Mouse (Mus musculus): ENCODE measurements at regions not wholly inside any gene's neighbourhood (a gene's known extent, or its start where the extent isn't known, plus 50 kb on each side); places are given as distances from the start of the nearest gene placed in this dataset.

- no peak for DNase-seq (ENCODE audit: low read depth, low spot score)
Measured at GRCm38 (mm10) chr17:85844486-85844885, 156.4 kb upstream of the Six2 start.

- peak; percentile 61 for DNase-seq (ENCODE audit: low read depth, low spot score)
Measured at GRCm38 (mm10) chr17:85823036-85823435, 135.0 kb upstream of the Six2 start.

GRCm38 (mm10) chr17:85821861-85822260 is 133.8 kb upstream of the Six2 start:
- no peak for DNase-seq (ENCODE audit: low read depth, low spot score)

- DNase-seq (ENCODE audit: low read depth, low spot score): no peak
Measured at GRCm38 (mm10) chr17:85818098-85818855, 130.2 kb upstream of the Six2 start.

GRCm38 (mm10) chr17:85816521-85816920 is 128.4 kb upstream of the Six2 start:
- no peak for DNase-seq (ENCODE audit: low read depth, low spot score)

GRCm38 (mm10) chr17:85816056-85816455 is 128.0 kb upstream of the Six2 start:
- no peak for DNase-seq (ENCODE audit: low read depth, low spot score)

- DNase-seq (ENCODE audit: low read depth, low spot score): no peak
Measured at GRCm38 (mm10) chr17:85808580-85808979, 120.5 kb upstream of the Six2 start.

- DNase-seq (ENCODE audit: low read depth, low spot score): no peak
Measured at GRCm38 (mm10) chr17:85805726-85806359, 117.8 kb upstream of the Six2 start.

GRCm38 (mm10) chr17:85804631-85805030 is 116.6 kb upstream of the Six2 start:
- no peak for DNase-seq (ENCODE audit: low read depth, low spot score)

- DNase-seq (ENCODE audit: low read depth, low spot score): no peak
Measured at GRCm38 (mm10) chr17:85801734-85802133, 113.7 kb upstream of the Six2 start.

GRCm38 (mm10) chr17:85801079-85801605 is 113.1 kb upstream of the Six2 start:
- DNase-seq (ENCODE audit: low read depth, low spot score): no peak

- no peak for DNase-seq (ENCODE audit: low read depth, low spot score)
Measured at GRCm38 (mm10) chr17:85800357-85801078, 112.4 kb upstream of the Six2 start.

GRCm38 (mm10) chr17:85799865-85800356 is 111.8 kb upstream of the Six2 start:
- DNase-seq (ENCODE audit: low read depth, low spot score): no peak

GRCm38 (mm10) chr17:85799081-85799864 is 111.2 kb upstream of the Six2 start:
- DNase-seq (ENCODE audit: low read depth, low spot score): no peak

GRCm38 (mm10) chr17:85797755-85798154 is 109.7 kb upstream of the Six2 start:
- no peak for DNase-seq (ENCODE audit: low read depth, low spot score)

- DNase-seq (ENCODE audit: low read depth, low spot score): no peak
Measured at GRCm38 (mm10) chr17:85795820-85796219, 107.7 kb upstream of the Six2 start.

- DNase-seq (ENCODE audit: low read depth, low spot score): no peak
Measured at GRCm38 (mm10) chr17:85785625-85786294, 97.7 kb upstream of the Six2 start.

GRCm38 (mm10) chr17:85780477-85780876 is 92.4 kb upstream of the Six2 start:
- no peak for DNase-seq (ENCODE audit: low read depth, low spot score)

- no peak for DNase-seq (ENCODE audit: low read depth, low spot score)
Measured at GRCm38 (mm10) chr17:85776876-85777275, 88.8 kb upstream of the Six2 start.

- DNase-seq (ENCODE audit: low read depth, low spot score): no peak
Measured at GRCm38 (mm10) chr17:85768341-85768740, 80.3 kb upstream of the Six2 start.

Measured in forelimb bud, embryonic 11.5 days (tissue).